Comparison of ENCODE assay signal across 15 mouse cellular contexts in the genomic region with DNA sequence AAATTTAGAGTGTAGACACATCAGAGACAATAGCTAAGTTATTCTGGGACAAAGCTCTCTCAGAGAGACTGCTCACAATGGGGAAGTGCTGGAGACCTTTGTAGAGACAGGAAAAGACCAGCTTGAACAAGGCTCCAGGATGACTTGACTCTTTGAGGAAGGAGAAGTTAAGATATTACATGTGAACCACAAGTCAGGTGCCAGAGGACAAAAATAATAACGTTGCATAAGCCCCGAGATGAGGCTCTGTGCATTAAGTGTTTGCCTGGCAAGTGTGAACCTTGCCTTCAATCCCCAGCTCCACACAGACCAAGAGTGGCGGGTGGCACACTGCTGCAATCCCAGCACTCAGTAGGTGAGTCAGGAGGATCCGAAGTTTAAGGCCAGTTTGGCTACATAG. TPM values are rescaled to one million over a fixed set of nuclear protein-coding genes. Genes with fewer than 3 reads are reported as not detected.
DNase-seq lines count a peak whose midpoint lies in the region; ATAC-seq and TF ChIP-seq lines count a peak whose summit lies in the region.
"Had no signal": no experiment of that assay in that cellular context is flagged by ENCODE, and none has a peak within 500 bp of the region (broad histone marks: within the 10 kb centered on the region; RNA-seq: fewer than 3 reads in every experiment).

No protein-coding gene starts in this region.

- 19% methylated on average over 4 of the region's 4 CpGs for WGBS in spleen, adult 2 months
- WGBS in liver, embryonic 14.5 days (ENCODE audit: insufficient replicate concordance) = 40% methylated on average over 4 of the region's 4 CpGs
- WGBS in small intestine, adult 2 months = 48% methylated on average over 4 of the region's 4 CpGs
- WGBS in hindbrain, embryonic 11.5 days = 79% methylated on average over 4 of the region's 4 CpGs

- no peak for TF ChIP-seq EP300 in liver, embryonic 14.5 days (IDR thresholded peaks at IDR 0.05; ENCODE audit: low read depth)

- no peak for TF ChIP-seq CTCF in spleen, adult 2 months (IDR thresholded peaks at IDR 0.05; ENCODE audit: extremely low read depth, insufficient read depth, insufficient read length, insufficient replicate concordance)
- TF ChIP-seq CTCF in bone marrow macrophage, adult 2 months (IDR thresholded peaks at IDR 0.05; ENCODE audit: low read depth, low read length) = no peak
- no peak for TF ChIP-seq CTCF in liver, embryonic 14.5 days (IDR thresholded peaks at IDR 0.05; ENCODE audit: low read depth)
- no peak for TF ChIP-seq CTCF in small intestine, adult 2 months (IDR thresholded peaks at IDR 0.05; ENCODE audit: extremely low read depth, insufficient read length, insufficient replicate concordance, low read depth, low read length)

- H3K27ac ChIP-seq in spleen, adult 2 months (ENCODE audit: insufficient read depth, low read length) = peak overlapping the region; percentile 19
- H3K27ac ChIP-seq in bone marrow macrophage, adult 2 months (ENCODE audit: insufficient read depth, low read depth, low read length) = peak overlapping the region; percentile 100
- peak overlapping the region; percentile 96 for H3K27ac ChIP-seq in liver, embryonic 14.5 days
- peak overlapping the region; percentile 49 for H3K27ac ChIP-seq in small intestine, adult 2 months (ENCODE audit: insufficient read depth, low read depth, low read length)
- H3K27ac ChIP-seq in hindbrain, embryonic 11.5 days (ENCODE audit: low read depth, low read length) = no peak overlapping the region
- H3K27ac ChIP-seq: forebrain, embryonic 13.5 days; limb, embryonic 12.5 days had no signal

- H3K4me3 ChIP-seq in spleen, adult 2 months (ENCODE audit: extremely low read depth, insufficient read depth, insufficient read length) = no peak overlapping the region
- H3K4me3 ChIP-seq in bone marrow macrophage, adult 2 months (ENCODE audit: insufficient read depth, low read length) = peak overlapping the region; percentile 46
- no peak overlapping the region for H3K4me3 ChIP-seq in liver, embryonic 14.5 days (ENCODE audit: insufficient read depth in 1 of 2, low read depth in 2 of 2, low read length in 2 of 2)
- H3K4me3 ChIP-seq in small intestine, adult 2 months (ENCODE audit: low read depth, low read length) = no peak overlapping the region
- H3K4me3 ChIP-seq in hindbrain, embryonic 11.5 days (ENCODE audit: low read depth, low read length) = no peak overlapping the region
- H3K4me3 ChIP-seq: forebrain, embryonic 13.5 days; limb, embryonic 12.5 days had no signal

- H3K27me3 ChIP-seq in spleen, adult 2 months (ENCODE audit: control insufficient read depth, insufficient read depth, low read length) = no peaks in the 10 kb centered on the region
- H3K27me3 ChIP-seq in liver, embryonic 14.5 days (ENCODE audit: control insufficient read depth, insufficient read depth, low read length) = no peaks in the 10 kb centered on the region
- peaks cover 7% of the 10 kb centered on the region for H3K27me3 ChIP-seq in small intestine, adult 2 months (ENCODE audit: control insufficient read depth, insufficient read depth, low read length)
- peaks cover 41% of the 10 kb centered on the region for H3K27me3 ChIP-seq in hindbrain, embryonic 11.5 days (ENCODE audit: control insufficient read depth, insufficient read depth, low read length)

- DNase-seq in spleen, adult 2 months (ENCODE audit: low read depth in 1 of 2, low spot score in 2 of 2) = no peak
- DNase-seq in spleen, adult 18-20 months = no peak
- no peak for DNase-seq in liver, embryonic 14.5 days (ENCODE audit: low read depth in 3 of 3, low spot score in 3 of 3)
- no peak for DNase-seq in left cerebral cortex, adult 11 months (ENCODE audit: low spot score)
- DNase-seq in hindbrain, embryonic 11.5 days (ENCODE audit: low spot score) = no peak
- DNase-seq: cerebellum, postnatal 10 days; kidney, adult 9 months; thymus, adult 2 months had no signal

- no peaks in the 10 kb centered on the region for H3K36me3 ChIP-seq in spleen, adult 2 months (ENCODE audit: control insufficient read depth, insufficient read depth, low read length)
- no peaks in the 10 kb centered on the region for H3K36me3 ChIP-seq in liver, embryonic 14.5 days (replicated peaks; ENCODE audit: control insufficient read depth, insufficient read depth, low read depth)
- H3K36me3 ChIP-seq in small intestine, adult 2 months (ENCODE audit: control insufficient read depth, insufficient read depth, low read length) = no peaks in the 10 kb centered on the region
- H3K36me3 ChIP-seq in hindbrain, embryonic 11.5 days (ENCODE audit: control insufficient read depth, insufficient read depth, low read length) = no peaks in the 10 kb centered on the region
- H3K36me3 ChIP-seq: limb, embryonic 12.5 days had no signal

- H3K9ac ChIP-seq in liver, embryonic 14.5 days (replicated peaks) = no peak overlapping the region; the same call in 1 of the 2 replicates
- no peak overlapping the region for H3K9ac ChIP-seq in hindbrain, embryonic 11.5 days (ENCODE audit: low read depth, low read length)
- H3K9ac ChIP-seq: forebrain, embryonic 13.5 days; limb, embryonic 12.5 days had no signal

- no peak overlapping the region for H3K4me2 ChIP-seq in liver, embryonic 14.5 days (ENCODE audit: low read depth)
- no peak overlapping the region for H3K4me2 ChIP-seq in hindbrain, embryonic 11.5 days (replicated peaks; ENCODE audit: low read depth, low read length)
- H3K4me2 ChIP-seq: forebrain, embryonic 13.5 days; limb, embryonic 12.5 days had no signal

- TF ChIP-seq POLR2A in spleen, adult 2 months (IDR thresholded peaks at IDR 0.05; ENCODE audit: low read depth, low read length) = no peak
- no peak for TF ChIP-seq POLR2A in bone marrow macrophage, adult 2 months (IDR thresholded peaks at IDR 0.05; ENCODE audit: borderline replicate concordance, low read depth, low read length)
- TF ChIP-seq POLR2A in small intestine, adult 2 months (IDR thresholded peaks at IDR 0.05; ENCODE audit: low read depth, low read length) = no peak

- no peak for ATAC-seq in liver, embryonic 14.5 days (ENCODE audit: insufficient read depth)
- ATAC-seq in hindbrain, embryonic 11.5 days (ENCODE audit: low FRiP score) = no peak
- ATAC-seq: forebrain, embryonic 13.5 days; hindbrain, embryonic 16.5 days had no signal

- no peaks in the 10 kb centered on the region for H3K9me3 ChIP-seq in liver, embryonic 14.5 days (ENCODE audit: control insufficient read depth, low read length)
- no peaks in the 10 kb centered on the region for H3K9me3 ChIP-seq in hindbrain, embryonic 11.5 days (ENCODE audit: control insufficient read depth, low read length)
- H3K9me3 ChIP-seq: forebrain, embryonic 13.5 days; limb, embryonic 12.5 days had no signal

- H3K4me1 ChIP-seq in spleen, adult 2 months (ENCODE audit: control insufficient read depth, insufficient read depth, insufficient read length) = peaks cover 11% of the 10 kb centered on the region; the same call in 1 of the 2 replicates
- peaks cover 54% of the 10 kb centered on the region for H3K4me1 ChIP-seq in bone marrow macrophage, adult 2 months (ENCODE audit: control insufficient read depth, insufficient read depth, low read length)
- H3K4me1 ChIP-seq in liver, embryonic 14.5 days (replicated peaks; ENCODE audit: control insufficient read depth in 2 of 2, insufficient read depth in 2 of 2, low read length in 1 of 2) = peaks cover 26 to 48% of the 10 kb centered on the region in 2 experiments
- no peaks in the 10 kb centered on the region; the same call in 1 of the 2 replicates for H3K4me1 ChIP-seq in small intestine, adult 2 months (ENCODE audit: control insufficient read depth, insufficient read depth, insufficient read length, low read length)
- H3K4me1 ChIP-seq in hindbrain, embryonic 11.5 days (replicated peaks; ENCODE audit: control insufficient read depth, insufficient read depth, low read length) = no peaks in the 10 kb centered on the region
- H3K4me1 ChIP-seq: forebrain, embryonic 13.5 days; limb, embryonic 12.5 days had no signal

RNA-seq across cellular contexts. Expression of a gene that starts 18.0 kb away (rescaled TPM):
- polyA plus RNA-seq in spleen, adult 2 months (2012; rRNA removed) = 59.6 and 73.8 TPM in 2 replicates
- polyA plus RNA-seq in bone marrow macrophage, adult 2 months (2012; ENCODE audit: insufficient read depth, insufficient read length, missing spikeins) = 237 and 238 TPM in 2 replicates
- polyA plus RNA-seq in liver, embryonic 14.5 days (2012; rRNA removed) = 23.0 and 33.1 TPM in 2 replicates
- polyA plus RNA-seq in liver, embryonic 14.5 days (2014; fragmentation: Nextera tagmentation; extraction: Ambion mirVana) = 68.4 and 74.4 TPM in 2 replicates
- 12.6 and 25.3 TPM in 2 replicates for polyA plus RNA-seq in small intestine, adult 2 months (2012; rRNA removed)
- 33.4 and 35.4 TPM in 2 replicates for polyA plus RNA-seq in hindbrain, embryonic 11.5 days (2014; fragmentation: Nextera tagmentation; extraction: Ambion mirVana)

RNA-seq across cellular contexts. Expression of a gene that starts 36.9 kb away (rescaled TPM):
- polyA plus RNA-seq in spleen, adult 2 months (2012; rRNA removed) = not detected in 2 replicates
- polyA plus RNA-seq in bone marrow macrophage, adult 2 months (2012; ENCODE audit: insufficient read depth, insufficient read length, missing spikeins) = not detected in 2 replicates
- polyA plus RNA-seq in liver, embryonic 14.5 days (2012; rRNA removed) = 0.04 and 0.14 TPM in 2 replicates
- polyA plus RNA-seq in liver, embryonic 14.5 days (2014; fragmentation: Nextera tagmentation; extraction: Ambion mirVana) = 0.67 TPM in 1 of 2 replicates, not detected in the other
- polyA plus RNA-seq in small intestine, adult 2 months (2012; rRNA removed) = not detected in 2 replicates
- polyA plus RNA-seq in hindbrain, embryonic 11.5 days (2014; fragmentation: Nextera tagmentation; extraction: Ambion mirVana) = not detected in 2 replicates
- polyA plus RNA-seq: embryonic facial prominence, embryonic 14.5 days; forebrain, embryonic 13.5 days; heart, embryonic 14.5 days; hindbrain, embryonic 16.5 days; limb, embryonic 12.5 days; thymus, adult 2 months had no signal

RNA-seq across cellular contexts. Expression of a gene that starts 51.4 kb away (rescaled TPM):
- 40.0 and 43.8 TPM in 2 replicates for polyA plus RNA-seq in spleen, adult 2 months (2012; rRNA removed)
- polyA plus RNA-seq in bone marrow macrophage, adult 2 months (2012; ENCODE audit: insufficient read depth, insufficient read length, missing spikeins) = 345 and 358 TPM in 2 replicates
- 12.4 and 12.7 TPM in 2 replicates for polyA plus RNA-seq in liver, embryonic 14.5 days (2012; rRNA removed)
- polyA plus RNA-seq in liver, embryonic 14.5 days (2014; fragmentation: Nextera tagmentation; extraction: Ambion mirVana) = 24.9 and 28.7 TPM in 2 replicates
- 16.8 and 51.2 TPM in 2 replicates for polyA plus RNA-seq in small intestine, adult 2 months (2012; rRNA removed)
- polyA plus RNA-seq in hindbrain, embryonic 11.5 days (2014; fragmentation: Nextera tagmentation; extraction: Ambion mirVana) = 8.6 and 9.0 TPM in 2 replicates
